Mouse (Mus musculus) heart, embryonic 12.5 days (tissue): ENCODE data around the gene Agbl4. TPM values are rescaled to one million over a fixed set of nuclear protein-coding genes. Genes with fewer than 3 reads are reported as not detected.
A peak's percentile ranks its signal among the peaks of the same experiment; 100 is the strongest.

Experiments used
- ATAC-seq: fragments of 200-750 bp; cut with Nextera tagmentation; 2 replicates; pipeline ENCODE4 v1.8.0; 2017; ENCODE audit warnings: moderate TSS enrichment, moderate library complexity; ENCODE audit not compliant: insufficient number of reproducible peaks, low FRiP score
- H3K27ac ChIP-seq: fragments of 300-500 bp; sonication (generic); 2 replicates; pipeline ENCODE4 v1.5.1; 2016; ENCODE audit warnings: mild to moderate bottlenecking, moderate library complexity; ENCODE audit not compliant: poor library complexity, severe bottlenecking
- H3K27me3 ChIP-seq: fragments of 300-500 bp; sonication (generic); replicated peaks from 2 replicates; pipeline ENCODE4 v1.6.1; 2016; ENCODE audit warnings: mild to moderate bottlenecking, moderate library complexity
- H3K36me3 ChIP-seq: fragments of 300-500 bp; sonication (generic); 2 replicates; pipeline ENCODE4 v1.6.1; 2016; ENCODE audit warnings: mild to moderate bottlenecking, moderate library complexity
- H3K4me1 ChIP-seq: fragments of 300-500 bp; sonication (generic); replicated peaks from 2 replicates; pipeline ENCODE4 v1.6.1; 2016; ENCODE audit warnings: mild to moderate bottlenecking
- H3K4me2 ChIP-seq: fragments of 300-500 bp; sonication (generic); 2 replicates; pipeline ENCODE4 v1.6.1; 2016; ENCODE audit warnings: mild to moderate bottlenecking, moderate library complexity
- H3K4me3 ChIP-seq: fragments of 300-500 bp; sonication (generic); 2 replicates; pipeline ENCODE4 v1.5.1; 2016; ENCODE audit warnings: mild to moderate bottlenecking
- H3K9ac ChIP-seq: fragments of 300-500 bp; sonication (generic); 2 replicates; pipeline ENCODE4 v1.6.1; 2016; ENCODE audit warnings: mild to moderate bottlenecking, moderate library complexity
- H3K9me3 ChIP-seq: fragments of 300-500 bp; sonication (generic); replicated peaks from 2 replicates; pipeline ENCODE4 v1.6.1; 2016; ENCODE audit warnings: mild to moderate bottlenecking, moderate library complexity
- WGBS: fragments of 180-500 bp; shearing (Covaris S2); methylation state at CpG from one replicate; pipeline ENCODE4 v1.1.7; 2016; 5-methylcytosine and 5-hydroxymethylcytosine counted together
- polyA plus RNA-seq: library from polyadenylated mRNA; unstranded; fragments of >200 nt; fragmentation: Nextera tagmentation; extraction: Ambion mirVana; gene quantifications from 2 replicates; pipeline ENCODE4 v1.2.1, GENCODE M21; 2016

Agbl4 gene
- polyA plus RNA-seq, 1 experiment from 2014 or later: 0.63 TPM

GRCm38 (mm10) chr4:111390736-111391135 lies 993.3 kb downstream of the Agbl4 start:
- no peak overlapping the region for H3K27ac ChIP-seq
- H3K4me3 ChIP-seq: no peak overlapping the region
- no peaks in the 10 kb centered on the region for H3K9me3 ChIP-seq
- H3K36me3 ChIP-seq: no peaks in the 10 kb centered on the region
- no peak for ATAC-seq
- H3K9ac ChIP-seq: no peak overlapping the region
- H3K27me3 ChIP-seq: no peaks in the 10 kb centered on the region
- 0 out of 2 replicates have a peak, but pooled peaks cover 4% of the 10 kb centered on the region for H3K4me1 ChIP-seq
- no peak overlapping the region for H3K4me2 ChIP-seq

GRCm38 (mm10) chr4:111399784-111400183 lies 1002.3 kb downstream of the Agbl4 start:
- no peaks in the 10 kb centered on the region for H3K4me1 ChIP-seq
- no peak overlapping the region for H3K27ac ChIP-seq
- no peak overlapping the region for H3K9ac ChIP-seq
- H3K27me3 ChIP-seq: no peaks in the 10 kb centered on the region
- no peaks in the 10 kb centered on the region for H3K9me3 ChIP-seq
- H3K4me2 ChIP-seq: no peak overlapping the region
- no peak for ATAC-seq
- no peaks in the 10 kb centered on the region for H3K36me3 ChIP-seq
- H3K4me3 ChIP-seq: no peak overlapping the region

- Histone ChIP-seq H3K4me2 (no peak overlapping the region), H3K9me3 (no peaks in the 10 kb centered on the region), H3K4me3 (no peak overlapping the region), H3K27me3 (no peaks in the 10 kb centered on the region), H3K27ac (no peak overlapping the region), H3K9ac (no peak overlapping the region), H3K36me3 (no peaks in the 10 kb centered on the region), H3K4me1 (no peaks in the 10 kb centered on the region)
- ATAC-seq: no peak
- WGBS: 49% methylated on average over 2 of the region's 2 CpGs
These were observed 1003.2 kb downstream of the Agbl4 start for GRCm38 (mm10) chr4:111400676-111401075.

- ATAC-seq: no peak
- no peak overlapping the region for H3K27ac ChIP-seq
- H3K4me1 ChIP-seq: no peaks in the 10 kb centered on the region
- no peaks in the 10 kb centered on the region for H3K9me3 ChIP-seq
- no peak overlapping the region for H3K9ac ChIP-seq
- 53% methylated on average over 1 of the region's 1 CpGs for WGBS
- no peak overlapping the region for H3K4me3 ChIP-seq
- H3K36me3 ChIP-seq: no peaks in the 10 kb centered on the region
- H3K27me3 ChIP-seq: no peaks in the 10 kb centered on the region
- H3K4me2 ChIP-seq: no peak overlapping the region
These were observed 1005.8 kb downstream of the Agbl4 start for GRCm38 (mm10) chr4:111403243-111403642.

- Histone ChIP-seq H3K4me1 (peaks cover 2% of the 10 kb centered on the region), H3K9ac (no peak overlapping the region), H3K27ac (no peak overlapping the region), H3K4me3 (no peak overlapping the region), H3K4me2 (no peak overlapping the region), H3K27me3 (0 out of 2 replicates have a peak, but pooled peaks cover 3% of the 10 kb centered on the region), H3K9me3 (no peaks in the 10 kb centered on the region), H3K36me3 (no peaks in the 10 kb centered on the region)
- WGBS: 84% methylated on average over 4 of the region's 4 CpGs
- no peak for ATAC-seq
These were observed 1013.3 kb downstream of the Agbl4 start for GRCm38 (mm10) chr4:111410731-111411130.

- no peak for ATAC-seq
- H3K4me3 ChIP-seq: peak overlapping the region; percentile 80
- peaks cover 10% of the 10 kb centered on the region for H3K4me1 ChIP-seq
- H3K4me2 ChIP-seq: peak overlapping the region; percentile 83
- H3K9ac ChIP-seq: peak overlapping the region; percentile 86
- H3K27me3 ChIP-seq: 0 out of 2 replicates have a peak, but pooled peaks cover 3% of the 10 kb centered on the region
- no peaks in the 10 kb centered on the region for H3K9me3 ChIP-seq
- under 1% methylated on average over 6 of the region's 6 CpGs for WGBS
- peaks cover 11% of the 10 kb centered on the region for H3K36me3 ChIP-seq
- H3K27ac ChIP-seq: no peak overlapping the region
These were observed 1016.9 kb downstream of the Agbl4 start for GRCm38 (mm10) chr4:111414399-111414798.

GRCm38 (mm10) chr4:111414818-111415488 lies 1017.5 kb downstream of the Agbl4 start, which contains the start of gene Bend5:
Gene Bend5, plus strand, starts transcription at chr4:111415006.
- H3K4me2 ChIP-seq: peak within 1 kb of the TSS; percentile 83
- 0 out of 2 replicates have a peak, but pooled peaks cover 3% of the 10 kb centered on the region for H3K27me3 ChIP-seq
- peak; percentile 97 for ATAC-seq
- H3K4me3 ChIP-seq: peak within 1 kb of the TSS; percentile 80
- H3K36me3 ChIP-seq: peaks cover 15% of the 10 kb centered on the region
- H3K27ac ChIP-seq: peak within 1 kb of the TSS; percentile 50
- 1% methylated on average over 65 of the region's 66 CpGs for whole genome bisulfite sequencing
- no peaks in the 10 kb centered on the region for H3K9me3 ChIP-seq
- peak within 1 kb of the TSS; percentile 86 for H3K9ac ChIP-seq
- H3K4me1 ChIP-seq: peaks cover 10% of the 10 kb centered on the region

- ATAC-seq: no peak
- WGBS: 63% methylated on average over 3 of the region's 3 CpGs
- Histone ChIP-seq H3K4me3 (peak overlapping the region; percentile 80), H3K4me2 (peak overlapping the region; percentile 83), H3K4me1 (peaks cover 10% of the 10 kb centered on the region), H3K9me3 (no peaks in the 10 kb centered on the region), H3K27me3 (no peaks in the 10 kb centered on the region), H3K36me3 (peaks cover 15% of the 10 kb centered on the region), H3K27ac (no peak overlapping the region), H3K9ac (peak overlapping the region; percentile 86; the same call in 1 of the 2 replicates)
These were observed 1018.7 kb downstream of the Agbl4 start for GRCm38 (mm10) chr4:111416126-111416525.

- Histone ChIP-seq H3K9ac (no peak overlapping the region), H3K9me3 (no peaks in the 10 kb centered on the region), H3K27ac (no peak overlapping the region), H3K36me3 (peaks cover 15% of the 10 kb centered on the region), H3K4me1 (peaks cover 11% of the 10 kb centered on the region), H3K4me3 (no peak overlapping the region), H3K27me3 (no peaks in the 10 kb centered on the region), H3K4me2 (no peak overlapping the region; the same call in 1 of the 2 replicates)
- ATAC-seq: no peak
- WGBS: 52% methylated on average over 3 of the region's 3 CpGs
These were observed 1019.1 kb downstream of the Agbl4 start for GRCm38 (mm10) chr4:111416551-111416950.

- no peak overlapping the region for H3K4me3 ChIP-seq
- no peaks in the 10 kb centered on the region for H3K9me3 ChIP-seq
- 88% methylated on average over 5 of the region's 5 CpGs for WGBS
- ATAC-seq: no peak
- H3K9ac ChIP-seq: no peak overlapping the region
- H3K4me2 ChIP-seq: no peak overlapping the region
- H3K36me3 ChIP-seq: peaks cover 15% of the 10 kb centered on the region
- H3K27ac ChIP-seq: no peak overlapping the region
- no peaks in the 10 kb centered on the region for H3K27me3 ChIP-seq
- H3K4me1 ChIP-seq: peaks cover 23% of the 10 kb centered on the region
These were observed 1020.3 kb downstream of the Agbl4 start for GRCm38 (mm10) chr4:111417716-111418115.

GRCm38 (mm10) chr4:111419476-111419875 lies 1022.0 kb downstream of the Agbl4 start:
- ATAC-seq: no peak
- H3K9ac ChIP-seq: no peak overlapping the region
- H3K36me3 ChIP-seq: peaks cover 15% of the 10 kb centered on the region
- H3K27me3 ChIP-seq: no peaks in the 10 kb centered on the region
- H3K27ac ChIP-seq: no peak overlapping the region
- peaks cover 27% of the 10 kb centered on the region for H3K4me1 ChIP-seq
- 67% methylated on average over 1 of the region's 1 CpGs for WGBS
- H3K4me2 ChIP-seq: no peak overlapping the region
- no peak overlapping the region for H3K4me3 ChIP-seq
- no peaks in the 10 kb centered on the region for H3K9me3 ChIP-seq

- WGBS: 69% methylated on average over 3 of the region's 3 CpGs
- H3K36me3 ChIP-seq: peaks cover 15% of the 10 kb centered on the region
- peaks cover 32% of the 10 kb centered on the region for H3K4me1 ChIP-seq
- H3K27ac ChIP-seq: no peak overlapping the region
- no peaks in the 10 kb centered on the region for H3K9me3 ChIP-seq
- no peak overlapping the region for H3K4me3 ChIP-seq
- no peak for ATAC-seq
- no peak overlapping the region for H3K9ac ChIP-seq
- no peaks in the 10 kb centered on the region for H3K27me3 ChIP-seq
- no peak overlapping the region for H3K4me2 ChIP-seq
These were observed 1022.6 kb downstream of the Agbl4 start for GRCm38 (mm10) chr4:111420031-111420430.
